Mouse (Mus musculus): Measurements from ENCODE around the gene Syna. TPM values are rescaled to one million over a fixed set of nuclear protein-coding genes. Genes with fewer than 3 reads are reported as not detected.

Syna gene
- polyA plus RNA-seq, 1 experiment from 2014 or later = 0.30 TPM

- 89% methylated on average over 5 of the region's 5 CpGs for WGBS
- ATAC-seq (ENCODE audit: low FRiP score) (no peak), DNase-seq (ENCODE audit: low spot score, missing footprints) (no peak)
- Histone ChIP-seq H3K9ac (ENCODE audit: low read length) (no peak overlapping the region), H3K27me3 (ENCODE audit: control insufficient read depth, insufficient read depth, low read length) (no peaks in the 10 kb centered on the region), H3K36me3 (ENCODE audit: control insufficient read depth, insufficient read depth, low read length) (peaks cover 27% of the 10 kb centered on the region), H3K27ac (ENCODE audit: low read depth, low read length) (no peak overlapping the region), H3K4me2 (no peak overlapping the region), H3K4me3 (ENCODE audit: low read depth, low read length) (no peak overlapping the region), H3K4me1 (ENCODE audit: control insufficient read depth, insufficient read depth, low read length) (no peaks in the 10 kb centered on the region), H3K9me3 (ENCODE audit: control insufficient read depth, low read length) (no peaks in the 10 kb centered on the region)
Observed at GRCm38 (mm10) chr5:134510266-134510665, 49.7 kb downstream of the Syna start.

GRCm38 (mm10) chr5:134508965-134509364, 51.0 kb downstream of the Syna start:
- no peaks in the 10 kb centered on the region for H3K9me3 ChIP-seq (ENCODE audit: control insufficient read depth, low read length)
- no peak overlapping the region for H3K4me2 ChIP-seq
- no peak overlapping the region for H3K9ac ChIP-seq (ENCODE audit: low read length)
- ATAC-seq (ENCODE audit: low FRiP score) = no peak
- peaks cover 25% of the 10 kb centered on the region for H3K36me3 ChIP-seq (ENCODE audit: control insufficient read depth, insufficient read depth, low read length)
- no peak overlapping the region for H3K27ac ChIP-seq (ENCODE audit: low read depth, low read length)
- no peaks in the 10 kb centered on the region for H3K27me3 ChIP-seq (ENCODE audit: control insufficient read depth, insufficient read depth, low read length)
- no peaks in the 10 kb centered on the region for H3K4me1 ChIP-seq (ENCODE audit: control insufficient read depth, insufficient read depth, low read length)
- DNase-seq (ENCODE audit: low spot score, missing footprints) = no peak
- WGBS = 94% methylated on average over 5 of the region's 5 CpGs
- H3K4me3 ChIP-seq (ENCODE audit: low read depth, low read length) = no peak overlapping the region

Small RNAs within 50 kb of the gene (microRNA-seq; reads per million reads assigned to microRNA genes)
- not detected for gene Mir7228

Other genes starting within 250 kb of the Syna start
- gene Gtf2i, start 245.4 kb downstream of the Syna start, polyA plus RNA-seq (2014; fragmentation: Nextera tagmentation; extraction: Ambion mirVana) = 179 and 190 TPM in 2 replicates
- gene Gtf2ird1, start 103.5 kb downstream of the Syna start, polyA plus RNA-seq (2014; fragmentation: Nextera tagmentation; extraction: Ambion mirVana) = 86.5 and 88.1 TPM in 2 replicates
- gene Clip2, start 7.7 kb downstream of the Syna start, polyA plus RNA-seq (2014; fragmentation: Nextera tagmentation; extraction: Ambion mirVana) = 5.6 and 5.8 TPM in 2 replicates
- gene Rfc2, start 21.2 kb upstream of the Syna start, polyA plus RNA-seq (2014; fragmentation: Nextera tagmentation; extraction: Ambion mirVana) = 321 and 338 TPM in 2 replicates
- 1.5 and 1.6 TPM in 2 replicates for gene Lat2, start 54.9 kb upstream of the Syna start, polyA plus RNA-seq (2014; fragmentation: Nextera tagmentation; extraction: Ambion mirVana)
- 421 and 442 TPM in 2 replicates for gene Eif4h, start 79.3 kb upstream of the Syna start, polyA plus RNA-seq (2014; fragmentation: Nextera tagmentation; extraction: Ambion mirVana)
- 8.4 and 9.1 TPM in 2 replicates for gene Limk1, start 128.4 kb upstream of the Syna start, polyA plus RNA-seq (2014; fragmentation: Nextera tagmentation; extraction: Ambion mirVana)
- gene Eln, start 187.2 kb upstream of the Syna start, polyA plus RNA-seq (2014; fragmentation: Nextera tagmentation; extraction: Ambion mirVana) = 1.1 and 2.0 TPM in 2 replicates

Data from midbrain, embryonic 11.5 days (tissue).